Mouse (Mus musculus): ENCODE results near the gene Naga.

GRCm38 (mm10) chr15:82350349-82350748, 11.6 kb upstream of the Naga start:
- TF ChIP-seq GATA1 (IDR thresholded peaks at IDR 0.05; ENCODE audit: borderline replicate concordance, low read length) (no peak), CTCF (IDR thresholded peaks at IDR 0.05; ENCODE audit: low read depth, low read length) (no peak), TAL1 (conservative IDR thresholded peaks at IDR 0.05; ENCODE audit: low read depth, low read length) (no peak), POLR2AphosphoS5 (IDR thresholded peaks at IDR 0.05; ENCODE audit: insufficient replicate concordance, low read depth, low read length) (no peak)
